Mouse (Mus musculus) lung, postnatal 0 days (tissue): ENCODE measurements around the gene Rnf8.

Experiments
- CTCF ChIP-seq: IDR thresholded peaks from 2 replicates; pipeline ENCODE4 v1.5.1; 2016; ENCODE audit warnings: antibody characterized with exemption, mild to moderate bottlenecking
- EP300 ChIP-seq: IDR thresholded peaks from 2 replicates; pipeline ENCODE4 v1.6.1; 2016; ENCODE audit warnings: antibody characterized with exemption, mild to moderate bottlenecking, control low read depth

DNA sequence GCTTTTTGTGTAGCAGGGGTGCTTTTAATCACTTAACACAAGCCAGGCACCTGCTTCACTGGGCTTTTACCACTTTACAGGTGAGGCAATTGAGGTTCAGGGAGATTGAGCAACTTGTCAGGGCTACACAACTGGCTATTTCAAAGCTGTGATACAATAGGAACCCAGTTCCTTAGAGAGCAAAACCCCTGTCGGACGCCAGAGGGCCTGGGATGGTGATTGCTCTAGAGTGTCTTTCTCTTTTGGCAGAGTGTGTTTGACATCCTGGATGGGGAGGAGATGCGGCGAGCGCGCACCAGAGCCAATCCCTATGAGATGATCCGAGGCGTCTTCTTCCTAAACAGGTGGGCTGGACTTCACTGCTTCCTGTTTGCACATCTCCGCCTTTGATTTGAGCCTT lies 67.1 kb downstream of the Rnf8 start:
- no peak for TF ChIP-seq CTCF
- no peak for TF ChIP-seq EP300
